ENCODE assay signal across 21 mouse cellular contexts in genomic region chr7:124032236-124032635, GRCm38 (mm10). TPM values are rescaled to one million over a fixed set of nuclear protein-coding genes. Genes with fewer than 3 reads are reported as not detected.
DNase-seq lines count a peak whose midpoint lies in the region; ATAC-seq and TF ChIP-seq lines count a peak whose summit lies in the region.
"Had no signal": no experiment of that assay in that cellular context is flagged by ENCODE, and none has a peak within 500 bp of the region (broad histone marks: within the 10 kb centered on the region; RNA-seq: fewer than 3 reads in every experiment).

No protein-coding gene starts in this region.

- no peaks in the 10 kb centered on the region for H3K9me3 ChIP-seq in lung, embryonic 14.5 days (ENCODE audit: low read depth, low read length)

- no peak overlapping the region for H3K4me2 ChIP-seq in lung, embryonic 14.5 days
- H3K4me2 ChIP-seq: liver, embryonic 11.5 days; midbrain, embryonic 12.5 days; neural tube, embryonic 13.5 days had no signal

- intact Hi-C loops in heart, postnatal 25 days (cut with DNase I): no loop called here

- no peak for ATAC-seq in lung, embryonic 14.5 days (ENCODE audit: insufficient read depth)

- peak; percentile 31 for DNase-seq in heart, adult 11 months
- DNase-seq in heart, postnatal 25 days (ENCODE audit: low spot score): no peak
- peak; percentile 72 for DNase-seq in lung, embryonic 14.5 days
- no peak for DNase-seq in lung, adult 2 months
- DNase-seq in embryo, embryonic 10.5 days (ENCODE audit: low spot score): peak; percentile 54
- peak; percentile 61 for DNase-seq in mesoderm, embryonic 11.5 days (ENCODE audit: low read depth, low spot score)
- no peak for DNase-seq in thymus, adult 2 months
- DNase-seq in cerebellum, postnatal 14 days: no peak
- DNase-seq: adrenal gland, adult 8-10 months; cerebellum, postnatal 36 days; heart, adult 18-20 months; heart, postnatal 36 days; kidney, adult 11 months; layer of hippocampus, postnatal 36 days; lung, postnatal 14 days; right cerebral cortex, postnatal 14 days; thymus, postnatal 25 days had no signal

- no peak for TF ChIP-seq CTCF in lung, embryonic 14.5 days (IDR thresholded peaks at IDR 0.05; ENCODE audit: low read depth)
- TF ChIP-seq CTCF in lung, adult 2 months (IDR thresholded peaks at IDR 0.05; ENCODE audit: insufficient read depth, low read length): no peak
- no peak for TF ChIP-seq CTCF in thymus, adult 2 months (IDR thresholded peaks at IDR 0.05; ENCODE audit: borderline replicate concordance, control insufficient read depth, extremely low read depth, insufficient read depth, low read length, poor library complexity)

- H3K4me1 ChIP-seq in lung, embryonic 14.5 days (ENCODE audit: insufficient read depth): no peaks in the 10 kb centered on the region
- H3K4me1 ChIP-seq in lung, adult 2 months (ENCODE audit: control insufficient read depth, insufficient read depth, low read length): no peaks in the 10 kb centered on the region
- no peaks in the 10 kb centered on the region for H3K4me1 ChIP-seq in thymus, adult 2 months (replicated peaks; ENCODE audit: control insufficient read depth, insufficient read depth, low read length)
- H3K4me1 ChIP-seq: midbrain, embryonic 12.5 days; neural tube, embryonic 13.5 days had no signal

- no peak overlapping the region for H3K27ac ChIP-seq in lung, embryonic 14.5 days (ENCODE audit: low read depth)
- H3K27ac ChIP-seq in thymus, adult 2 months (ENCODE audit: control insufficient read depth, insufficient read depth, low read length): no peak overlapping the region
- H3K27ac ChIP-seq: midbrain, embryonic 12.5 days; neural tube, embryonic 13.5 days had no signal

- no peak overlapping the region for H3K9ac ChIP-seq in lung, embryonic 14.5 days
- H3K9ac ChIP-seq: midbrain, embryonic 12.5 days; neural tube, embryonic 13.5 days had no signal

- TF ChIP-seq POLR2A in lung, adult 2 months (IDR thresholded peaks at IDR 0.05; ENCODE audit: borderline replicate concordance, extremely low read depth, low read depth, low read length): no peak
- no peak for TF ChIP-seq POLR2A in thymus, adult 2 months (IDR thresholded peaks at IDR 0.05; ENCODE audit: control insufficient read depth, extremely low read depth, insufficient read depth, low read length, poor library complexity)

- no peak overlapping the region for H3K4me3 ChIP-seq in lung, embryonic 14.5 days (ENCODE audit: low read depth, low read length)
- H3K4me3 ChIP-seq in lung, adult 2 months (replicated peaks; ENCODE audit: extremely low read depth, low read depth, low read length): no peak overlapping the region
- H3K4me3 ChIP-seq in thymus, adult 2 months (ENCODE audit: control insufficient read depth, insufficient read depth, low read length): no peak overlapping the region
- H3K4me3 ChIP-seq: midbrain, embryonic 12.5 days; neural tube, embryonic 13.5 days had no signal

- H3K36me3 ChIP-seq in lung, embryonic 14.5 days (ENCODE audit: insufficient read depth): no peaks in the 10 kb centered on the region
- no peaks in the 10 kb centered on the region for H3K36me3 ChIP-seq in thymus, adult 2 months (ENCODE audit: control insufficient read depth, insufficient read depth, low read length)
- H3K36me3 ChIP-seq: G1E; midbrain, embryonic 12.5 days; neural tube, embryonic 13.5 days had no signal

- 45% methylated on average over 2 of the region's 2 CpGs for WGBS in lung, embryonic 14.5 days
- WGBS in lung, adult 2 months: 38% methylated on average over 2 of the region's 2 CpGs
- WGBS in thymus, adult 2 months: 60% methylated on average over 2 of the region's 2 CpGs

- no peaks in the 10 kb centered on the region for H3K27me3 ChIP-seq in lung, embryonic 14.5 days (ENCODE audit: insufficient read depth, low read length)
- H3K27me3 ChIP-seq in thymus, adult 2 months (ENCODE audit: control insufficient read depth, insufficient read depth, low read length): no peaks in the 10 kb centered on the region
- H3K27me3 ChIP-seq: midbrain, embryonic 12.5 days; neural tube, embryonic 13.5 days had no signal

RNA-seq across cellular contexts. Expression of gene Hs3st4, which starts 49.6 kb away (rescaled TPM):
- total RNA-seq in heart, postnatal 25 days (2021): under 1 TPM in 1 of 2 experiments, not detected in 1; 0.16 TPM
- polyA plus RNA-seq in lung, embryonic 14.5 days (2014; fragmentation: Nextera tagmentation; extraction: Ambion mirVana): 0.05 TPM in 1 of 2 replicates, not detected in the other
- not detected in 2 replicates for polyA plus RNA-seq in lung, adult 2 months (2012; rRNA removed)
- 0.03 and 0.04 TPM in 2 replicates for polyA plus RNA-seq in thymus, adult 2 months (2012; rRNA removed)
- total RNA-seq: G1E; heart, postnatal 36 days had no signal
- polyA plus RNA-seq: G1E had no signal

Comparison
In these comparisons a context has a peak if more than half of its experiments do, and no peak if none do; other contexts are left out.
1. DNase-seq: peak in heart, adult 11 months (single experiment), lung, embryonic 14.5 days (single experiment), embryo, embryonic 10.5 days (single experiment) and mesoderm, embryonic 11.5 days (single experiment); none in heart, postnatal 25 days (single experiment), lung, adult 2 months (single experiment), thymus, adult 2 months (single experiment) and cerebellum, postnatal 14 days (0 of 2).